Mouse (Mus musculus): ENCODE data around the gene 6430571L13Rik. TPM values are rescaled to one million over a fixed set of nuclear protein-coding genes. Genes with fewer than 3 reads are reported as not detected.

6430571L13Rik gene
- polyA plus RNA-seq, 1 experiment from 2014 or later: 0.85 TPM

- Histone ChIP-seq H3K27ac (ENCODE audit: low read length) (no peak overlapping the region), H3K4me2 (ENCODE audit: low read depth, low read length) (no peak overlapping the region), H3K9ac (ENCODE audit: low read length) (no peak overlapping the region), H3K9me3 (ENCODE audit: control insufficient read depth, low read length) (no peaks in the 10 kb centered on the region), H3K4me1 (replicated peaks; ENCODE audit: control insufficient read depth, insufficient read depth, low read length) (no peaks in the 10 kb centered on the region; the same call in 1 of the 2 replicates), H3K4me3 (ENCODE audit: low read length) (no peak overlapping the region), H3K36me3 (ENCODE audit: control insufficient read depth, insufficient read depth, low read length) (peaks cover 3% of the 10 kb centered on the region; the same call in 1 of the 2 replicates), H3K27me3 (ENCODE audit: control insufficient read depth, insufficient read depth, low read depth, low read length) (no peaks in the 10 kb centered on the region)
- WGBS: 78% methylated on average over 16 of the region's 16 CpGs
- ATAC-seq (ENCODE audit: low read depth): no peak
Measured at GRCm38 (mm10) chr9:107327879-107328620, 12.4 kb upstream of the 6430571L13Rik start.

- no peaks in the 10 kb centered on the region; the same call in 1 of the 2 replicates for H3K4me1 ChIP-seq (replicated peaks; ENCODE audit: control insufficient read depth, insufficient read depth, low read length)
- H3K4me2 ChIP-seq (ENCODE audit: low read depth, low read length): no peak overlapping the region
- H3K9ac ChIP-seq (ENCODE audit: low read length): no peak overlapping the region
- H3K36me3 ChIP-seq (ENCODE audit: control insufficient read depth, insufficient read depth, low read length): peaks cover 3% of the 10 kb centered on the region; the same call in 1 of the 2 replicates
- H3K27ac ChIP-seq (ENCODE audit: low read length): no peak overlapping the region
- H3K4me3 ChIP-seq (ENCODE audit: low read length): no peak overlapping the region
- 70% methylated on average over 6 of the region's 6 CpGs for WGBS
- no peaks in the 10 kb centered on the region for H3K9me3 ChIP-seq (ENCODE audit: control insufficient read depth, low read length)
- no peaks in the 10 kb centered on the region for H3K27me3 ChIP-seq (ENCODE audit: control insufficient read depth, insufficient read depth, low read depth, low read length)
- ATAC-seq (ENCODE audit: low read depth): no peak
Measured at GRCm38 (mm10) chr9:107330791-107331190, 9.6 kb upstream of the 6430571L13Rik start.

GRCm38 (mm10) chr9:107333686-107334085 is 6.7 kb upstream of the 6430571L13Rik start:
- 47% methylated on average over 2 of the region's 2 CpGs for WGBS
- Histone ChIP-seq H3K4me1 (replicated peaks; ENCODE audit: control insufficient read depth, insufficient read depth, low read length) (peaks cover 5% of the 10 kb centered on the region; the same call in 1 of the 2 replicates), H3K27ac (ENCODE audit: low read length) (no peak overlapping the region), H3K36me3 (ENCODE audit: control insufficient read depth, insufficient read depth, low read length) (peaks cover 3% of the 10 kb centered on the region; the same call in 1 of the 2 replicates), H3K9me3 (ENCODE audit: control insufficient read depth, low read length) (no peaks in the 10 kb centered on the region), H3K4me3 (ENCODE audit: low read length) (no peak overlapping the region), H3K4me2 (ENCODE audit: low read depth, low read length) (no peak overlapping the region), H3K9ac (ENCODE audit: low read length) (no peak overlapping the region), H3K27me3 (ENCODE audit: control insufficient read depth, insufficient read depth, low read depth, low read length) (no peaks in the 10 kb centered on the region)
- ATAC-seq (ENCODE audit: low read depth): no peak

DNA sequence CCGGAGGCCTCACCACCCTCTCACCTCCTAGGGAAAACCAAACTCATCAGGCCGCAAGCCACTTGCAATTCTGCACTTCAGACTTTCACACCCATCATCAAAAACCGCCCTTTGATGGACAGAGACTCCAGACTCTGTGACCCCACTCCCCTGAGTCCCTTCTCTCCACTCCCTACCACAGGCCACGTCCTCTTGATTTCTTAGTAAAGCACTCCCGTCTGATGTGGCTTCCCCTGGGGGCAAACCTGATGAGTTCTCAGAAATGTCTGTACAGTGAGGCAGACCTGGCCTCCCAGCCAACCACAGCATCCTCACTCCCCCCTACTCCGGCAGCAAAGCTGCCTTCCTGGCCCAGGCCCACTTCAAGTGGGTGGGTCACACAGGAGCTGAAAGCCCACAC is 6.0 kb upstream of the 6430571L13Rik start:
- Histone ChIP-seq H3K4me3 (ENCODE audit: low read length) (no peak overlapping the region), H3K27me3 (ENCODE audit: control insufficient read depth, insufficient read depth, low read depth, low read length) (no peaks in the 10 kb centered on the region), H3K9ac (ENCODE audit: low read length) (no peak overlapping the region), H3K4me1 (replicated peaks; ENCODE audit: control insufficient read depth, insufficient read depth, low read length) (peaks cover 8% of the 10 kb centered on the region; the same call in 1 of the 2 replicates), H3K36me3 (ENCODE audit: control insufficient read depth, insufficient read depth, low read length) (peaks cover 3% of the 10 kb centered on the region; the same call in 1 of the 2 replicates), H3K9me3 (ENCODE audit: control insufficient read depth, low read length) (no peaks in the 10 kb centered on the region), H3K27ac (ENCODE audit: low read length) (no peak overlapping the region), H3K4me2 (ENCODE audit: low read depth, low read length) (no peak overlapping the region)
- no peak for ATAC-seq (ENCODE audit: low read depth)
- 83% methylated on average over 6 of the region's 6 CpGs for WGBS

DNA sequence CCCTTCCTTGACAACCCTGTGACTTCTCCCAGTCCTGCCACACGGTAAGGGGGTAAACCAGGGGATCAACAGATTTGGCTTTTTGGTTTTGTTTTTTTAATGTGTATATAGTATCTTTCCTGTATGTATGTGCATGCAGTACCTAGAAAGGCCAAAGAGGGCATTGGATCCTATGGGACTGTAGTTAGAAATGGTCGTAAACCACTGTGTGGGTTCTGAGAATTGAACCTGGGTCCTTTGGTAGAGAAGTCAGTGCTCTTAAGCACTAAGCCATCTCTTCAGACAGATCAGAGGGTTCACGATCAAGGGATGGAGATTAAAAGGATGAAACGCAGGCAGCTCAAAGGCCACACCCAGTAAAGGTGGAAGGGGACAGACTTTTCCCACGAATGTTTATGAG is 5.4 kb upstream of the 6430571L13Rik start:
- ATAC-seq (ENCODE audit: low read depth): no peak
- 79% methylated on average over 5 of the region's 5 CpGs for WGBS
- no peak overlapping the region for H3K9ac ChIP-seq (ENCODE audit: low read length)
- peaks cover 11% of the 10 kb centered on the region; the same call in 1 of the 2 replicates for H3K4me1 ChIP-seq (replicated peaks; ENCODE audit: control insufficient read depth, insufficient read depth, low read length)
- no peak overlapping the region for H3K4me2 ChIP-seq (ENCODE audit: low read depth, low read length)
- no peaks in the 10 kb centered on the region for H3K27me3 ChIP-seq (ENCODE audit: control insufficient read depth, insufficient read depth, low read depth, low read length)
- no peaks in the 10 kb centered on the region for H3K9me3 ChIP-seq (ENCODE audit: control insufficient read depth, low read length)
- H3K4me3 ChIP-seq (ENCODE audit: low read length): no peak overlapping the region
- H3K27ac ChIP-seq (ENCODE audit: low read length): no peak overlapping the region
- peaks cover 3% of the 10 kb centered on the region; the same call in 1 of the 2 replicates for H3K36me3 ChIP-seq (ENCODE audit: control insufficient read depth, insufficient read depth, low read length)

GRCm38 (mm10) chr9:107335909-107336308 is 4.5 kb upstream of the 6430571L13Rik start:
- no peaks in the 10 kb centered on the region for H3K9me3 ChIP-seq (ENCODE audit: control insufficient read depth, low read length)
- H3K4me3 ChIP-seq (ENCODE audit: low read length): no peak overlapping the region
- H3K27ac ChIP-seq (ENCODE audit: low read length): no peak overlapping the region
- H3K27me3 ChIP-seq (ENCODE audit: control insufficient read depth, insufficient read depth, low read depth, low read length): no peaks in the 10 kb centered on the region
- no peak overlapping the region for H3K4me2 ChIP-seq (ENCODE audit: low read depth, low read length)
- peaks cover 12% of the 10 kb centered on the region; the same call in 1 of the 2 replicates for H3K4me1 ChIP-seq (replicated peaks; ENCODE audit: control insufficient read depth, insufficient read depth, low read length)
- H3K9ac ChIP-seq (ENCODE audit: low read length): no peak overlapping the region
- 7% methylated on average over 5 of the region's 5 CpGs for WGBS
- H3K36me3 ChIP-seq (ENCODE audit: control insufficient read depth, insufficient read depth, low read length): peaks cover 3% of the 10 kb centered on the region; the same call in 1 of the 2 replicates
- no peak for ATAC-seq (ENCODE audit: low read depth)

- Histone ChIP-seq H3K4me1 (replicated peaks; ENCODE audit: control insufficient read depth, insufficient read depth, low read length) (peaks cover 15% of the 10 kb centered on the region; the same call in 1 of the 2 replicates), H3K4me3 (ENCODE audit: low read length) (no peak overlapping the region), H3K9ac (ENCODE audit: low read length) (no peak overlapping the region), H3K27me3 (ENCODE audit: control insufficient read depth, insufficient read depth, low read depth, low read length) (0 out of 2 replicates have a peak, but pooled peaks cover 2% of the 10 kb centered on the region), H3K4me2 (ENCODE audit: low read depth, low read length) (no peak overlapping the region), H3K9me3 (ENCODE audit: control insufficient read depth, low read length) (no peaks in the 10 kb centered on the region), H3K27ac (ENCODE audit: low read length) (no peak overlapping the region), H3K36me3 (ENCODE audit: control insufficient read depth, insufficient read depth, low read length) (peaks cover 3% of the 10 kb centered on the region; the same call in 1 of the 2 replicates)
- WGBS: 79% methylated on average over 6 of the region's 6 CpGs
- ATAC-seq (ENCODE audit: low read depth): no peak
Measured at GRCm38 (mm10) chr9:107336386-107336785, 4.0 kb upstream of the 6430571L13Rik start.

DNA sequence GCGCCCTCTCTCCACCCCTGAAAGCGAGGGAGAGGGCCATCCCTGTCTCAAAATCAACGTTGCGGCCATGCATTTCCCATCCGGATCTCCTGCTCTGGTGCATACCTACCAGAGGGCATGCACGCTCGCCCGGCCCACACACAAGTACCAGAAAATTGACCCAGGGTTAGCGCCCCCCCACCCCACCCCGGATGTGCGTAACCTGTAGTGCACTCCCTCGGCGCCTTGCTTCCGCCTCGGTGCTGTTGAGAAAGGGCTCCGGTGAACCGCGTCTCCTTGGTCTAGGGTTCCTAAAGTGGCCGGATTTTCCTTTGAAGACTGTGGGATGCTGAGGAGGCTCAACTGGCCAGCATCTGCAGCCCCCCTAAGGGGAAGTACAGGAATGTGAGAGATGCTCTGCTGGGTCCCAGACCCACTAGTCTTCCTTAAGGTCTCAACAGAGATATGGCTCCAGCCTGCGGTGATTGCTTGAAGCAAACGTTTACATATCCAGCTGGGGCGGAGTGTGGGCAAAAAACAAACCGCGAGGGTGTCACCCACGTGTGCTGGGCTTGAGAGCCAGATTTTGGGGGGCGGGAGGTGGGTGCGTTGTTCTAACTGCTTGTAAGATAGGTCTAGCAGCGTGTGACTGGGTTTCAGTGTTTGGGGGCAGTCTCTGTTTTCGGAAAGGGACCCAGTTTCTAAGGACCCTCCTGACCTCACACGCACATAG is 2.1 kb upstream of the 6430571L13Rik start, which contains the start of gene Hemk1:
Hemk1 (minus strand) TSS at position 179 of the 712 bp plus-strand sequence.
- WGBS: 4% methylated on average over 30 of the region's 30 CpGs
- Histone ChIP-seq H3K4me2 (ENCODE audit: low read depth, low read length) (peak within 1 kb of the TSS; percentile 91), H3K27me3 (ENCODE audit: control insufficient read depth, insufficient read depth, low read depth, low read length) (peaks cover 2% of the 10 kb centered on the region; the same call in 1 of the 2 replicates), H3K36me3 (ENCODE audit: control insufficient read depth, insufficient read depth, low read length) (no peaks in the 10 kb centered on the region), H3K4me1 (replicated peaks; ENCODE audit: control insufficient read depth, insufficient read depth, low read length) (peaks cover 15% of the 10 kb centered on the region; the same call in 1 of the 2 replicates), H3K9me3 (ENCODE audit: control insufficient read depth, low read length) (no peaks in the 10 kb centered on the region), H3K27ac (ENCODE audit: low read length) (peak within 1 kb of the TSS; percentile 58), H3K9ac (ENCODE audit: low read length) (peak within 1 kb of the TSS; percentile 80), H3K4me3 (ENCODE audit: low read length) (peak within 1 kb of the TSS; percentile 64)
- peak; percentile 85 for ATAC-seq (ENCODE audit: low read depth)

Data from lung, embryonic 16.5 days (tissue).